10 mouse cellular contexts compared by ENCODE assay signal in the genomic region with DNA sequence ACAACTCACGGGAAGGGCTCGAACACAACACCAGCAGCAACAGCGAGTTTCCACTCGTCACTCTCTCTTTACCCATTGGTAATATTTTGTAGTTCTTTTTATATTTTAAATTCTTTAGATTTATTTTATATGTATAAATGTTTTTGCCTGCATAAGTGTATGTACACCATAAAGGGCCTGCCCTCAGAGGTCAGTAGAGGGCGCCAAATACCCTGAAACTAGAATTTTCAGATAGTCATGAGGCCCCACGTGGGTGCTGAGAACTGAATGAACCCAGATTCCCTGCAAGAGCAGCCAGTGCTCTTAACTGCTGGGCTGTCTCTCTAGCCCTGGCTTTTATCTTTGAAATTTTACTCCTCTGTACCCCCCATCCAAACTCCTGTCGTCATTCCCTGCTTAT.
DNase-seq lines count a peak whose midpoint lies in the region; ATAC-seq and TF ChIP-seq lines count a peak whose summit lies in the region.
"Had no signal": no experiment of that assay in that cellular context is flagged by ENCODE, and none has a peak within 500 bp of the region (broad histone marks: within the 10 kb centered on the region; RNA-seq: fewer than 3 reads in every experiment).

No protein-coding gene starts in this region.

- H3K4me3 ChIP-seq in liver, embryonic 14.5 days (ENCODE audit: insufficient read depth in 1 of 2, low read depth in 2 of 2, low read length in 2 of 2) = no peak overlapping the region
- no peak overlapping the region for H3K4me3 ChIP-seq in liver, embryonic 12.5 days

- no peak for ATAC-seq in CD4-positive, CD25-positive, alpha-beta regulatory T cell, adult 4 months
- no peak for ATAC-seq in liver, embryonic 14.5 days (ENCODE audit: insufficient read depth)
- ATAC-seq in liver, embryonic 12.5 days = no peak
- ATAC-seq in frontal cortex, adult (ENCODE audit: low TSS enrichment) = no peak

- H3K27ac ChIP-seq in liver, embryonic 14.5 days = no peak overlapping the region
- H3K27ac ChIP-seq in liver, embryonic 12.5 days = no peak overlapping the region

- no peaks in the 10 kb centered on the region for H3K36me3 ChIP-seq in liver, embryonic 14.5 days (replicated peaks; ENCODE audit: control insufficient read depth, insufficient read depth, low read depth)
- H3K36me3 ChIP-seq in liver, embryonic 12.5 days = no peaks in the 10 kb centered on the region

- H3K4me1 ChIP-seq in liver, embryonic 14.5 days (replicated peaks; ENCODE audit: control insufficient read depth in 2 of 2, insufficient read depth in 2 of 2, low read length in 1 of 2) = no peaks in the 10 kb centered on the region
- H3K4me1 ChIP-seq in liver, embryonic 12.5 days = 0 out of 2 replicates have a peak, but pooled peaks cover 8% of the 10 kb centered on the region

- 54% methylated on average over 7 of the region's 7 CpGs for whole genome bisulfite sequencing in liver, embryonic 14.5 days (ENCODE audit: insufficient replicate concordance)
- WGBS in liver, embryonic 12.5 days (ENCODE audit: insufficient replicate concordance) = 43% methylated on average over 7 of the region's 7 CpGs

- H3K27me3 ChIP-seq in liver, embryonic 14.5 days (ENCODE audit: control insufficient read depth, insufficient read depth, low read length) = no peaks in the 10 kb centered on the region
- no peaks in the 10 kb centered on the region for H3K27me3 ChIP-seq in liver, embryonic 12.5 days (replicated peaks)

- no peaks in the 10 kb centered on the region for H3K9me3 ChIP-seq in liver, embryonic 14.5 days (ENCODE audit: control insufficient read depth, low read length)
- no peaks in the 10 kb centered on the region for H3K9me3 ChIP-seq in liver, embryonic 12.5 days (replicated peaks)

- no peak overlapping the region for H3K9ac ChIP-seq in liver, embryonic 14.5 days (replicated peaks)
- H3K9ac ChIP-seq in liver, embryonic 12.5 days = no peak overlapping the region

- H3K4me2 ChIP-seq in liver, embryonic 14.5 days (ENCODE audit: low read depth) = no peak overlapping the region
- no peak overlapping the region for H3K4me2 ChIP-seq in liver, embryonic 12.5 days

- peak; percentile 65 for DNase-seq in CD4-positive, CD25-positive, alpha-beta regulatory T cell, adult 2 months (ENCODE audit: low read depth, low spot score)
- no peak for DNase-seq in liver, embryonic 14.5 days (ENCODE audit: low read depth in 3 of 3, low spot score in 3 of 3)
- peak; percentile 56 for DNase-seq in embryo, embryonic 10 days (ENCODE audit: low spot score)
- DNase-seq in thymus, postnatal 0 days (ENCODE audit: low spot score) = peak; percentile 73
- DNase-seq in layer of hippocampus, adult 18-20 months (ENCODE audit: low spot score in 2 of 2) = no peak
- DNase-seq: cerebellum, adult 9-11 months; kidney, postnatal 14 days had no signal

- peak; percentile 27 for TF ChIP-seq CTCF in liver, embryonic 14.5 days (IDR thresholded peaks at IDR 0.05; ENCODE audit: low read depth)

- TF ChIP-seq EP300 in liver, embryonic 14.5 days (IDR thresholded peaks at IDR 0.05; ENCODE audit: low read depth) = no peak

Comparison
In these comparisons a context has a peak if more than half of its experiments do, and no peak if none do; other contexts are left out.
1. DNase-seq: peak in CD4-positive, CD25-positive, alpha-beta regulatory T cell, adult 2 months (single experiment), embryo, embryonic 10 days (single experiment) and thymus, postnatal 0 days (single experiment); none in liver, embryonic 14.5 days (0 of 3) and layer of hippocampus, adult 18-20 months (0 of 2).